In genomic region chr16:88294209-88294608, GRCm38 (mm10) we compare ENCODE assay signal across 20 mouse cellular contexts. TPM values are rescaled to one million over a fixed set of nuclear protein-coding genes. Genes with fewer than 3 reads are reported as not detected.
A peak's percentile ranks its signal among the peaks of the same experiment; 100 is the strongest.
DNase-seq lines count a peak whose midpoint lies in the region; ATAC-seq and TF ChIP-seq lines count a peak whose summit lies in the region.
"Had no signal": no experiment of that assay in that cellular context is flagged by ENCODE, and none has a peak within 500 bp of the region (broad histone marks: within the 10 kb centered on the region; RNA-seq: fewer than 3 reads in every experiment).

No protein-coding gene starts in this region.

- H3K27me3 ChIP-seq in heart, adult 2 months (ENCODE audit: control insufficient read depth, insufficient read depth, low read length): no peaks in the 10 kb centered on the region
- H3K27me3 ChIP-seq in liver, adult 2 months (ENCODE audit: control insufficient read depth, insufficient read depth, low read length): no peaks in the 10 kb centered on the region
- H3K27me3 ChIP-seq in liver, embryonic 11.5 days (replicated peaks; ENCODE audit: control insufficient read depth, insufficient read depth, low read length): peaks cover 7% of the 10 kb centered on the region
- peaks cover 6% of the 10 kb centered on the region for H3K27me3 ChIP-seq in Patski
- peaks cover 21% of the 10 kb centered on the region for H3K27me3 ChIP-seq in embryonic facial prominence, embryonic 14.5 days (replicated peaks; ENCODE audit: control insufficient read depth, insufficient read depth, low read length)
- H3K27me3 ChIP-seq: neural tube, embryonic 15.5 days had no signal

- no peak overlapping the region for H3K4me3 ChIP-seq in heart, adult 2 months
- H3K4me3 ChIP-seq in liver, adult 2 months (ENCODE audit: insufficient read depth, low read depth, low read length): no peak overlapping the region
- H3K4me3 ChIP-seq in liver, embryonic 11.5 days (ENCODE audit: low read depth, low read length): no peak overlapping the region
- H3K4me3 ChIP-seq in embryonic facial prominence, embryonic 14.5 days (ENCODE audit: low read depth, low read length): no peak overlapping the region
- H3K4me3 ChIP-seq: embryonic facial prominence, embryonic 15.5 days; forebrain, embryonic 10.5 days; heart, embryonic 12.5 days; kidney, embryonic 15.5 days; liver, embryonic 15.5 days; myocyte; neural tube, embryonic 15.5 days had no signal

- no peak for DNase-seq in heart, adult 2 months
- no peak for DNase-seq in heart, adult 8-10 months (ENCODE audit: low spot score)
- DNase-seq in liver, adult 2 months (ENCODE audit: extremely low read depth, low read depth, low spot score): peak; percentile 0
- no peak for DNase-seq in liver, embryonic 11.5 days (ENCODE audit: low spot score)
- DNase-seq in Patski (ENCODE audit: low read depth, low spot score): no peak
- peak; percentile 16 for DNase-seq in embryonic facial prominence, embryonic 14.5 days (ENCODE audit: low spot score)
- DNase-seq in adrenal gland, postnatal 10 days: no peak
- DNase-seq: B cell, adult 2 months; gastrocnemius, postnatal 36 days; heart, postnatal 36 days; lung, postnatal 4 days; thymus, adult 18-20 months had no signal

- no peak for TF ChIP-seq EP300 in heart, adult 2 months (IDR thresholded peaks at IDR 0.05; ENCODE audit: insufficient read depth, low read depth, low read length)

- no peak overlapping the region for H3K9ac ChIP-seq in heart, adult 2 months (ENCODE audit: low read depth, low read length)
- H3K9ac ChIP-seq in liver, adult 2 months (ENCODE audit: low read depth, low read length): no peak overlapping the region
- H3K9ac ChIP-seq in liver, embryonic 11.5 days (ENCODE audit: low read depth, low read length): no peak overlapping the region
- H3K9ac ChIP-seq in embryonic facial prominence, embryonic 14.5 days (ENCODE audit: low read depth, low read length): no peak overlapping the region
- H3K9ac ChIP-seq: embryonic facial prominence, embryonic 15.5 days; heart, embryonic 12.5 days; kidney, embryonic 15.5 days; liver, embryonic 15.5 days; neural tube, embryonic 15.5 days had no signal

- POLR2A ChIA-PET in Patski (lab: Charles Lee): no interaction called here

- no peaks in the 10 kb centered on the region for H3K79me2 ChIP-seq in heart, adult 2 months (replicated peaks; ENCODE audit: control insufficient read depth, insufficient read depth, low read length)
- no peaks in the 10 kb centered on the region for H3K79me2 ChIP-seq in liver, adult 2 months (ENCODE audit: control insufficient read depth, insufficient read depth, low read length)

- no peak overlapping the region for H3K4me2 ChIP-seq in liver, embryonic 11.5 days
- H3K4me2 ChIP-seq in embryonic facial prominence, embryonic 14.5 days (ENCODE audit: low read depth, low read length): no peak overlapping the region
- H3K4me2 ChIP-seq: embryonic facial prominence, embryonic 15.5 days; heart, embryonic 12.5 days; kidney, embryonic 15.5 days; liver, embryonic 15.5 days; midbrain, embryonic 11.5 days; neural tube, embryonic 15.5 days had no signal

- CTCF ChIA-PET in Patski (lab: Charles Lee): no interaction called here

- ATAC-seq in liver, embryonic 11.5 days (replicated peaks; ENCODE audit: low FRiP score): no peak
- no peak for ATAC-seq in Patski
- ATAC-seq in embryonic facial prominence, embryonic 14.5 days (ENCODE audit: low read depth): no peak

- in situ Hi-C loops in Patski (cut with MboI; ENCODE audit: low pct_unique_long_range_greater_than_20kb): no loop called here

- intact Hi-C loops in heart, adult 2 months (cut with DNase I): no loop called here

- no peaks in the 10 kb centered on the region for H3K36me3 ChIP-seq in heart, adult 2 months (ENCODE audit: control insufficient read depth, insufficient read depth, low read length)
- H3K36me3 ChIP-seq in liver, adult 2 months (ENCODE audit: control insufficient read depth, insufficient read depth, low read length): no peaks in the 10 kb centered on the region
- H3K36me3 ChIP-seq in liver, embryonic 11.5 days (ENCODE audit: control insufficient read depth, insufficient read depth, low read length): no peaks in the 10 kb centered on the region
- H3K36me3 ChIP-seq in embryonic facial prominence, embryonic 14.5 days (ENCODE audit: control insufficient read depth, insufficient read depth, low read length): no peaks in the 10 kb centered on the region
- H3K36me3 ChIP-seq: embryonic facial prominence, embryonic 15.5 days; forebrain, embryonic 10.5 days; heart, embryonic 12.5 days; kidney, embryonic 15.5 days; liver, embryonic 15.5 days; neural tube, embryonic 15.5 days had no signal

- peak; percentile 24 for TF ChIP-seq CTCF in heart, adult 2 months (IDR thresholded peaks at IDR 0.05)
- no peak for TF ChIP-seq CTCF in liver, adult 2 months (IDR thresholded peaks at IDR 0.05; ENCODE audit: low read depth, low read length)
- TF ChIP-seq CTCF in Patski (IDR thresholded peaks at IDR 0.05): peak; percentile 40

- H3K9me3 ChIP-seq in liver, embryonic 11.5 days (ENCODE audit: control insufficient read depth, low read length): no peaks in the 10 kb centered on the region
- no peaks in the 10 kb centered on the region for H3K9me3 ChIP-seq in embryonic facial prominence, embryonic 14.5 days (ENCODE audit: control insufficient read depth, low read length)
- H3K9me3 ChIP-seq: embryonic facial prominence, embryonic 15.5 days; forebrain, embryonic 10.5 days; heart, embryonic 12.5 days; kidney, embryonic 15.5 days; liver, embryonic 15.5 days; neural tube, embryonic 15.5 days had no signal

- no peaks in the 10 kb centered on the region for H3K4me1 ChIP-seq in heart, adult 2 months (ENCODE audit: control insufficient read depth, insufficient read depth, low read length)
- H3K4me1 ChIP-seq in liver, adult 2 months (ENCODE audit: control insufficient read depth, insufficient read depth, low read length): no peaks in the 10 kb centered on the region
- H3K4me1 ChIP-seq in liver, embryonic 11.5 days (replicated peaks; ENCODE audit: control insufficient read depth, insufficient read depth, low read length): no peaks in the 10 kb centered on the region
- H3K4me1 ChIP-seq in embryonic facial prominence, embryonic 14.5 days (ENCODE audit: control insufficient read depth, insufficient read depth, low read length): peaks cover 4% of the 10 kb centered on the region; the same call in 1 of the 2 replicates
- H3K4me1 ChIP-seq: liver, embryonic 15.5 days had no signal

- no peak for TF ChIP-seq POLR2A in heart, adult 2 months (IDR thresholded peaks at IDR 0.05; ENCODE audit: insufficient read depth, low read depth, low read length)
- TF ChIP-seq POLR2A in liver, adult 2 months (IDR thresholded peaks at IDR 0.05; ENCODE audit: extremely low read depth, insufficient read depth, low read length): no peak

- 43% methylated on average over 3 of the region's 3 CpGs for WGBS in heart, adult 2 months
- 48% methylated on average over 3 of the region's 3 CpGs for WGBS in liver, adult 2 months
- 55% methylated on average over 3 of the region's 3 CpGs for WGBS in liver, embryonic 11.5 days
- 41% methylated on average over 3 of the region's 3 CpGs for WGBS in embryonic facial prominence, embryonic 14.5 days

- H3K27ac ChIP-seq in heart, adult 2 months: no peak overlapping the region
- H3K27ac ChIP-seq in liver, adult 2 months (replicated peaks; ENCODE audit: insufficient read depth, low read depth, low read length): no peak overlapping the region
- no peak overlapping the region for H3K27ac ChIP-seq in liver, embryonic 11.5 days (ENCODE audit: low read depth, low read length)
- H3K27ac ChIP-seq in embryonic facial prominence, embryonic 14.5 days (replicated peaks; ENCODE audit: low read depth, low read length): no peak overlapping the region
- H3K27ac ChIP-seq: embryonic facial prominence, embryonic 15.5 days; forebrain, embryonic 10.5 days; kidney, embryonic 15.5 days; liver, embryonic 15.5 days; neural tube, embryonic 15.5 days had no signal

RNA-seq across cellular contexts. Expression of gene Grik1, which starts 4.1 kb away (rescaled TPM):
- not detected for total RNA-seq in heart, adult 2 months (2021)
- polyA plus RNA-seq in heart, adult 2 months (2012; rRNA removed): not detected in 2 replicates
- total RNA-seq in heart, adult 8-10 months (2022): under 1 TPM in 1 of 4 experiments, not detected in 3; 0.09 TPM
- total RNA-seq in liver, adult 2 months (2014; rRNA removed): not detected in 2 replicates
- not detected in 2 replicates for polyA plus RNA-seq in liver, adult 2 months (2012; rRNA removed)
- 0.33 and 0.35 TPM in 2 replicates for polyA plus RNA-seq in liver, embryonic 11.5 days (2014; fragmentation: Nextera tagmentation; extraction: Ambion mirVana)
- not detected for polyA plus RNA-seq in Patski (2021)
- 4.6 and 5.7 TPM in 2 replicates for polyA plus RNA-seq in embryonic facial prominence, embryonic 14.5 days (2014; fragmentation: Nextera tagmentation; extraction: Ambion mirVana)
- under 1 TPM; 0.15 to 0.33 TPM for total RNA-seq in adrenal gland, postnatal 10 days (2021)
- total RNA-seq: gastrocnemius, postnatal 36 days; heart, postnatal 36 days had no signal
- polyA plus RNA-seq: liver, embryonic 15.5 days; myocyte had no signal

Comparison
In these comparisons a context has a peak if more than half of its experiments do, and no peak if none do; other contexts are left out.
1. DNase-seq: peak in liver, adult 2 months (single experiment) and embryonic facial prominence, embryonic 14.5 days (single experiment); none in heart, adult 2 months (0 of 2), heart, adult 8-10 months (single experiment), liver, embryonic 11.5 days (single experiment), Patski (single experiment) and adrenal gland, postnatal 10 days (single experiment).